Mouse (Mus musculus): ENCODE results near the gene Map2k7.

DNA sequence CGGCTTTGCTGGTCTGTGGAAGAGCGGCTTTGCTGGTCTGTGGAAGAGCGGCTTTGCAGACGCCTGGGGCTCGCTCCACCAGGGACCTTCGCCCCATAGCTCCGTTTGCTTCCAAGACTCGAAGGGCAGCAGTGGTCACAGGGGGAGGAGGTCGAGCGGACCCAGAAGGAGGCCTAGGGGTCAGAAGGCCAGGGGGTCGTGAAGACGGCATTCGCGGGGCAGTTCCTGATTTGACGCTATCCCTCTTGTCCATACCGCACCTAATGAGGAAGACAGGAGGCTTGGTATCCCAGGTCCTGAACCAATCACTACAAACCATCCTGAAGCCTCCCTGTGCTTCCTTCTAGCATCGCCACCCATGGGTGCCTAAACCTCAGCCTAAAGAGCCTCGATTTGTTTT is 22.2 kb upstream of the Map2k7 start:
- TF ChIP-seq CTCF (IDR thresholded peaks at IDR 0.05; ENCODE audit: borderline replicate concordance, control insufficient read depth, extremely low read depth, insufficient read depth, low read length, poor library complexity) (no peak), POLR2A (IDR thresholded peaks at IDR 0.05; ENCODE audit: control insufficient read depth, extremely low read depth, insufficient read depth, low read length, poor library complexity) (no peak)

All from thymus, adult 2 months (tissue).